Mouse (Mus musculus) urinary bladder, adult 2 months (tissue): ENCODE results near the gene Tll1. TPM values are rescaled to one million over a fixed set of nuclear protein-coding genes. Genes with fewer than 3 reads are reported as not detected.
"Not testable (repeated sequence)": the region's sequence is repeated elsewhere in the genome, so short reads cannot be mapped to it uniquely, and the experiment has no call there.

Experiments used
- DNase-seq: peaks from one replicate; pipeline ENCODE4 v3.0.0; 2022; ENCODE audit warnings: low spot score
- polyA plus RNA-seq: library from polyadenylated mRNA; depleted of rRNA; stranded (reverse); fragments of >200 nt; gene quantifications from 2 replicates; pipeline ENCODE4 v1.2.3, GENCODE M21; 2012

The Tll1 gene
- polyA plus RNA-seq, 1 experiment: 0.77 TPM

- DNase-seq: no peak
Observed at GRCm38 (mm10) chr8:64059867-64060266, 146.2 kb downstream of the Tll1 start.

- no peak for DNase-seq
Observed at GRCm38 (mm10) chr8:64057571-64057970, 148.5 kb downstream of the Tll1 start.

- DNase-seq: no peak
Observed at GRCm38 (mm10) chr8:64048556-64048955, 157.5 kb downstream of the Tll1 start.

DNA sequence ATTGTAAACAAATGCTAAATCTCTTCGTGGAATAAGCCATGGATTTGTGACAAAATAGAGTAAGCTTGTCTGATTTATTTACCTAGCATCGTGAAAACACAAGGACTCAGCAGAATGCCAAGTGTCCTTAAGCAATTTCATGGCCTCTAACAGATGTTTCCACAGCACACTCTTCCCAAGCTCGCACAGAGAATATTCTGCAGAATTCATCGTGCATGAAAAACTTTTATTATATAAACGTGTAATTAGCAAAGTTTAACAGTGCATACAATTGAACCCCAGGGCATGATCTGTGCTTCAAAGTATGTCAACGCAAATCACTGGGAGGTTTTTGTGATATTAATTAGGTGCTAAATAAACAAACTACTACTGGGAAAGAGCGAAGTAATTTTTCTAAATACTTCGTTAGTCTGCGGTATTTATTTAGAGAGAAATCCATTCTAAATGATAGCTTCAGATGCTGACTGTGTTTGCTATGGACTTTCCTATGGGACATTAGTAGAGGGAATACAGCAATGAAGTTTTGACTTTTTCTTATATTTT, 158.0 kb downstream of the Tll1 start:
- no peak for DNase-seq

DNA sequence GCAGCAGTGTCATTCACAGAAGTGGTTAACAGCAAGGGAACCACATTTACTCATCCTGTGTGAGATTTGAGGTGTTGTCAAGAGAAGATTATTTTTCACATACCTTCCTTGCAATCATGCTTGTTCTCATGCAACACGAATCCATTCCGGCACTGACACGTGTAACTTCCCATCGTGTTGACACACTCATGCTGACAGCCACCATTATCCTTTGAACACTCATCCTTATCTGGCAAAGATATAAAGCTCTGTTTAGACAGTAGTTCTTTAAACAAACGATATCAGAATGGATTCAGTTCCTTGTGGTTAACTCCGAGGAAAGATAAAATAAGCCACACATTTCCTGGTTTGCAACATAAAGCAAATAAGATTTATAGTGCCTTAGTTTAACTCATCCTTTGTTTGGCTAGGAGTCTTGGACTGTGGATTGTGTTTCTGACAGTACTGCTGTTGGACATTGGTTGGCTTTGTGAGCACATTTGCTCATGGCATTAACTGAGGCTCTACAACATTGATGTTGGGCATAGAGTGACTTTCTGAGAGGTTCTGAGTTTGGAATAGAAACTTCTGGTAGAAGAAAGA, 164.7 kb downstream of the Tll1 start:
- DNase-seq: no peak

GRCm38 (mm10) chr8:64030672-64031385, 175.2 kb downstream of the Tll1 start:
- no peak for DNase-seq

GRCm38 (mm10) chr8:64030081-64030480, 176.0 kb downstream of the Tll1 start:
- DNase-seq: no peak

DNA sequence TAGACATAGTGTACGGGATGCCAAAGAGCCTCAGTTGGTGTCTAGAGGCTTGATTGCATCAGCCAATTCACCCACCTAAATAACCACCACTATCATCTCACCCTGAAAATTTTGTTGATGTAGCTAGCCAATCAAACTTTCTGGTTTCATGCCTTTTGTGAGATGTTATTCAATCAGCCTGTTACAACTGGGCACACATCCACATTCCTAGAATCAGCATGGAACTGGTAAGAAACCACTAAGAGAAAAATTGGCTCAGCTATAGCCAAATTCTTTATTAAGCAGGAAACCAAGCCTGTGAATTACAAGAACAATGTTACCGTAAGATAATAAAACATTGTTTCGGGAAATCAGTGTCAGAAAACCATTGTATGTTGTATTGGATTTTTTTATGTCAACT, 176.5 kb downstream of the Tll1 start:
- no peak for DNase-seq

GRCm38 (mm10) chr8:64024359-64024758, 181.7 kb downstream of the Tll1 start:
- DNase-seq: no peak

- DNase-seq: no peak
Observed at GRCm38 (mm10) chr8:64023579-64023978, 182.5 kb downstream of the Tll1 start.

DNA sequence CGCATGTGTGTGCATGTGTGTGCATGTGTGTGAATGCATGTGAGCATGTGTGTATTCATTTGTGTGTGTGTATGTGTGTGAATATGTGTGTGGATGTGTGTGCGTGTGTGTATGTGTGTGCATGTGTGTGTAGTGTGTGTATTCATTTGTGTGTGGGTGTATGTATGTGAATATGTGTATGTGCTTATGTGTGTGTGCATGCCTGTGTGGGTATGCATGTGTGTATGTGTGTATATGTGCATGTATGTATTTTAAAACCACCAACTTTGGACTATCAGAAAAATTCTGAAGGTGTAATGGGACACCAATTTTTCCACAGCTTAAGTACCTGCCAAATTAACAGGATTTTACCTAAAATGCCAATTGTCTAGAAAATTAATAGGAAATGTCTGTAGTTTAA, 183.0 kb downstream of the Tll1 start:
- DNase-seq: no peak

GRCm38 (mm10) chr8:63970612-63971391, 235.3 kb downstream of the Tll1 start:
- not testable (repeated sequence) for DNase-seq
